Mouse (Mus musculus): ENCODE measurements around the gene Mknk2. TPM values are rescaled to one million over a fixed set of nuclear protein-coding genes. Genes with fewer than 3 reads are reported as not detected.

Gene Mknk2
- total and polyA plus RNA-seq, 3 experiments: 47.4 to 184 (median 87.1) TPM

DNA sequence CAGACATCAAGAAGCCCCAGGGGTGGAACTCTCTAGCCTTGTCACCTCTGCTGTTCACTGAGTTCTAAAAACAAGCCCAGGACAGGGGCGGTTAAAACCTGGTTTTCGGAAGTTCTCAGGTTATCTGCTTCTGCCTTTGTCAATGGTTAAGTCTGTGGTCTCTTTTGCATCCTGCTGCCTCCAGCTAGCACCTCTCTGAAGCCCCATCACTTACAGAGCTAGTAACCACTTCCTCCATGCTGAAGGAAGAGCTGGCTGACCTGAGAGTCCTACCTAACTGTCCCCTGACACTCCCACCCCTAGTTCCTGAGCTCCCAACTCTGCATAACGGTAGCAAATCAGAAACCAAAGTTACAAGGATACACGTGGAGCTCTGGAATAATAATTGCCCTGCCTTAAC, 22.8 kb upstream of the Mknk2 start:
- DNase-seq (ENCODE audit: low read depth, low spot score): peak; percentile 82
- no peaks in the 10 kb centered on the region for H3K27me3 ChIP-seq (ENCODE audit: control insufficient read depth in 1 of 2, insufficient read depth in 2 of 2, low read length in 2 of 2)
- no peaks in the 10 kb centered on the region for H3K9me3 ChIP-seq (replicated peaks; ENCODE audit: insufficient read depth, low read length)
- peak overlapping the region; percentile 79 for H3K9ac ChIP-seq (ENCODE audit: control insufficient read depth, low read depth, low read length, poor library complexity, severe bottlenecking)
- TF ChIP-seq MXI1 (IDR thresholded peaks at IDR 0.05; ENCODE audit: low read depth, low read length) (peak; percentile 82), SIN3A (IDR thresholded peaks at IDR 0.05; ENCODE audit: low read length) (peak; percentile 72), KAT2A (conservative IDR thresholded peaks at IDR 0.05; ENCODE audit: low read depth, low read length) (no peak), TCF12 (IDR thresholded peaks at IDR 0.05; ENCODE audit: low read depth, low read length) (no peak; the same call in 1 of the 2 replicates), MAZ (IDR thresholded peaks at IDR 0.05; ENCODE audit: low read depth, low read length) (peak; percentile 20; the same call in 1 of the 2 replicates), NELFE (IDR thresholded peaks at IDR 0.05; ENCODE audit: low read depth, low read length) (0 out of 2 replicates have a peak, but pooled peaks have one; percentile 26), ZMIZ1 (IDR thresholded peaks at IDR 0.05; ENCODE audit: low read depth, low read length) (0 out of 2 replicates have a peak, but pooled peaks have one; percentile 34), GATA1 (IDR thresholded peaks at IDR 0.05; ENCODE audit: low read depth, low read length) (peak; percentile 65; the same call in 1 of the 2 replicates), RCOR1 (IDR thresholded peaks at IDR 0.05; ENCODE audit: low read depth, low read length) (peak; percentile 44; the same call in 1 of the 2 replicates), SMC3 (IDR thresholded peaks at IDR 0.05; ENCODE audit: low read depth, low read length) (no peak), ELF1 (IDR thresholded peaks at IDR 0.05; ENCODE audit: low read depth, low read length) (0 out of 2 replicates have a peak, but pooled peaks have one; percentile 12), MAX (IDR thresholded peaks at IDR 0.05; ENCODE audit: low read length) (peak; percentile 47; the same call in 1 of the 2 replicates), TAL1 (IDR thresholded peaks at IDR 0.05; ENCODE audit: low read length) (peak; percentile 51), MYC (IDR thresholded peaks at IDR 0.05; ENCODE audit: low read depth, low read length) (peak; percentile 45; the same call in 1 of the 2 replicates), HCFC1 (IDR thresholded peaks at IDR 0.05; ENCODE audit: low read depth, low read length) (no peak), EP300 (IDR thresholded peaks at IDR 0.05; ENCODE audit: low read depth in 1 of 2, low read length in 2 of 2) (peak; percentile 61 to 68)
- H3K79me2 ChIP-seq (ENCODE audit: control insufficient read depth, insufficient read depth, low read length, poor library complexity): peaks cover 4% of the 10 kb centered on the region
- peak overlapping the region; percentile 75 for H3K27ac ChIP-seq (ENCODE audit: control insufficient read depth, low read depth, low read length)
- peaks cover 29 to 51% of the 10 kb centered on the region in 2 experiments for H3K4me1 ChIP-seq (ENCODE audit: control insufficient read depth in 1 of 2, insufficient read depth in 2 of 2, low read length in 2 of 2)
- H3K36me3 ChIP-seq (ENCODE audit: control insufficient read depth in 1 of 2, insufficient read depth in 2 of 2, low read length in 2 of 2): peaks cover 0 to 35% of the 10 kb centered on the region in 2 experiments; a peak in 2 of 4 replicates
- H3K4me3 ChIP-seq (ENCODE audit: control insufficient read depth in 1 of 2, insufficient read depth in 1 of 2, low read depth in 2 of 2, low read length in 2 of 2): peak overlapping the region; percentile 83 to 95

DNA sequence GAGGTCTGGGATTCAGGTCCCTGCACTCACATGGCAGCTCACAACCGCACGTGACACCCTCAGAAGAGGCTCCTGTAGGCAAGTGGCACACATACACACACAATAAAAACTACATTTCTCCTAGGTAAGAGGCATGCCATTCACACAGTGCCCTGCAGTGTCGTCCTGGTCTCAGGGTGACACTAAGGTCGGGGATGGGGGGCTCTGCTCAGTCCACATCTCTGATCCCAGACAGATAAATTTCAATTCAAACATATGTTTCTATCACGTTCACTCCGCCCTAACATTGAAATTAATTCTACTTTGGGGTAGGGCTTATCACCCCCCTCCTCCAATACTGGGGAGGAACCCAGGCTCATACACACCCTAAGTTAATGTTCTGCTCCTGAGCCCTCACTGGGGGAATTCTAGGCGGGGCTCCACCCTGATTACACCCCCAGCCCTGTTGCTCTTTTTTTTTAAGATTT, 22.2 kb upstream of the Mknk2 start:
- Histone ChIP-seq H3K9me3 (replicated peaks; ENCODE audit: insufficient read depth, low read length) (no peaks in the 10 kb centered on the region), H3K9ac (ENCODE audit: control insufficient read depth, low read depth, low read length, poor library complexity, severe bottlenecking) (peak overlapping the region; percentile 8; the same call in 1 of the 2 replicates), H3K4me3 (ENCODE audit: control insufficient read depth in 1 of 2, insufficient read depth in 1 of 2, low read depth in 2 of 2, low read length in 2 of 2) (no peak overlapping the region; a peak in 1 of 4 replicates), H3K36me3 (ENCODE audit: control insufficient read depth in 1 of 2, insufficient read depth in 2 of 2, low read length in 2 of 2) (peaks cover 0 to 41% of the 10 kb centered on the region in 2 experiments; a peak in 2 of 4 replicates), H3K27me3 (ENCODE audit: control insufficient read depth in 1 of 2, insufficient read depth in 2 of 2, low read length in 2 of 2) (no peaks in the 10 kb centered on the region), H3K27ac (ENCODE audit: control insufficient read depth, low read depth, low read length) (peak overlapping the region; percentile 75; the same call in 1 of the 2 replicates), H3K4me1 (ENCODE audit: control insufficient read depth in 1 of 2, insufficient read depth in 2 of 2, low read length in 2 of 2) (peaks cover 33 to 58% of the 10 kb centered on the region in 2 experiments), H3K79me2 (ENCODE audit: control insufficient read depth, insufficient read depth, low read length, poor library complexity) (peaks cover 4% of the 10 kb centered on the region)
- TF ChIP-seq ZNF384 (IDR thresholded peaks at IDR 0.05; ENCODE audit: low read depth, low read length) (0 out of 2 replicates have a peak, but pooled peaks have one; percentile 26), SIN3A (IDR thresholded peaks at IDR 0.05; ENCODE audit: low read length) (no peak), TAL1 (IDR thresholded peaks at IDR 0.05; ENCODE audit: low read length) (no peak)
- no peak for DNase-seq (ENCODE audit: low read depth, low spot score)

All from MEL (cell line).